Mouse (Mus musculus) thymus, adult 2 months (tissue): ENCODE data around the gene Gm10837.

Source experiments
- CTCF ChIP-seq: fragments of 200-500 bp; IDR thresholded peaks from 2 replicates; pipeline ENCODE4 v1.5.1; 2012; ENCODE audit warnings: mild to moderate bottlenecking, control low read depth, low read length, moderate library complexity, borderline replicate concordance; ENCODE audit not compliant: control insufficient read depth, poor library complexity, insufficient read depth; ENCODE audit errors: extremely low read depth
- POLR2A ChIP-seq: fragments of 200-500 bp; IDR thresholded peaks from 2 replicates; pipeline ENCODE4 v1.6.1; 2012; ENCODE audit warnings: mild to moderate bottlenecking, low read length, control low read depth, moderate library complexity; ENCODE audit not compliant: control insufficient read depth, poor library complexity, insufficient read depth; ENCODE audit errors: extremely low read depth

DNA sequence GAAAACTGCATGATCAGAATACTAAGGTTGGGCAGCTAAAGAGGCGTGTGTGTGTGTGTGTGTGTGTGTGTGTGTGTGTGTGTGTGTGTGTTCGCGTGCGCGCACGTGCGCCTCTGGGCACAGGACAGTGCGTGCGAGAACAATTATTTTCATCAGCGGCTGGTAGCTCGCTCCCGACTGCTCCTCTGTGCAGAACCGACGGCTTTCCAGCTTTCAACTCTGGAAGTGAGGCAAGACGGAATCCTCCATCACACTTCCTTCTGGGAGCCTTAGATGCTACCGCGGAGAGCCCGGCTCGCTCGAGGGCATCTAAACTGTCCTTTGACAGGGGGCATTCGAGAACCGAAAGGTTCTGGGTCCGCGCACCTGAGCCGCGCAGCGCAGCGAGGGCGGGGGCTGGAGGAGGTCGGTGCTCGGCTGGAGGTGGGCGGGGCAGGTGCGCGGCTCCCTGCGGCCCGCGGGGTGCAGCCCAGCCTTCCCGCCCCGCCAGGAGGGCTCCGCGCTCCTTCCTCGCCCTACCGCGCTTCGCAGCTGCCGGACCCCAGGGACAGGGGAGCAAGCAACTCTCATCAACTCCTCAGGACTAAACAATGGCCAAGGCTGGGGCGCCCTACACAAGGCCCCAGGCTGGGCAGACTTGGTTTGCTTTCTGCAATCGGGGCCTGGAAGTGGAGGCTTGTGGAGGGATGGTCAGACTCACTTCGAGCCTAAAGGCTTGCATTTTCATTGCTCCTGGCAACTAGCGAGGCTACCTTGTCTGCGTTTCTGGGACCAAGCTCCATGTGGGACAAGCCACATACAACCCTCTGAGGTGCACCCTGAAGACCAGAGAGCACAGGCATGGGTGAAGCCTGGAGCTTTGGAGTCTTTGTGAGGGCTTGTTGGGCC, at the start of gene Gm10837:
- no peak for TF ChIP-seq CTCF
- TF ChIP-seq POLR2A: no peak
